Mouse (Mus musculus) liver, postnatal 0 days (tissue): ENCODE data around the gene Prkd2. TPM values are rescaled to one million over a fixed set of nuclear protein-coding genes. Genes with fewer than 3 reads are reported as not detected.

Source experiments
- ATAC-seq: fragments of 200-750 bp; cut with Nextera tagmentation; 2 replicates; pipeline ENCODE4 v1.8.0; 2017; ENCODE audit warnings: mild to moderate bottlenecking, moderate library complexity
- DNase-seq: peaks from one replicate; pipeline ENCODE4 v3.0.0-alpha.2; 2016
- H3K27ac ChIP-seq: fragments of 300-500 bp; sonication (generic); 2 replicates; pipeline ENCODE4 v1.5.1; 2014; ENCODE audit warnings: antibody characterized with exemption, moderate library complexity, mild to moderate bottlenecking, low read depth
- H3K27me3 ChIP-seq: fragments of 300-500 bp; sonication (generic); 2 replicates; pipeline ENCODE4 v1.6.1; 2014; ENCODE audit warnings: low read length, control low read depth, mixed read lengths; ENCODE audit not compliant: insufficient read depth
- H3K36me3 ChIP-seq: fragments of 300-500 bp; sonication (generic); replicated peaks from 2 replicates; pipeline ENCODE4 v1.6.1; 2014; ENCODE audit warnings: mild to moderate bottlenecking, control low read depth, low read length, moderate library complexity, mixed read lengths; ENCODE audit not compliant: insufficient read depth
- H3K4me1 ChIP-seq: fragments of 300-500 bp; sonication (generic); 2 replicates; pipeline ENCODE4 v1.6.1; 2014; ENCODE audit warnings: antibody characterized with exemption, mild to moderate bottlenecking, control low read depth; ENCODE audit not compliant: insufficient read depth
- H3K4me2 ChIP-seq: fragments of 300-500 bp; sonication (generic); 2 replicates; pipeline ENCODE4 v1.6.1; 2014; ENCODE audit warnings: low read depth, mild to moderate bottlenecking, low read length, moderate library complexity, mixed read lengths
- H3K4me3 ChIP-seq: fragments of 300-500 bp; sonication (generic); 2 replicates; pipeline ENCODE4 v1.5.1; 2014; ENCODE audit warnings: low read depth, low read length
- H3K9ac ChIP-seq: fragments of 300-500 bp; sonication (generic); replicated peaks from 2 replicates; pipeline ENCODE4 v1.6.1; 2014; ENCODE audit warnings: mild to moderate bottlenecking, moderate library complexity
- H3K9me3 ChIP-seq: fragments of 300-500 bp; sonication (generic); 2 replicates; pipeline ENCODE4 v1.6.1; 2016; ENCODE audit warnings: mild to moderate bottlenecking, control low read depth, low read length, mixed read lengths
- CTCF ChIP-seq: sonication (generic); IDR thresholded peaks from 2 replicates; pipeline ENCODE4 v1.5.1; 2016; ENCODE audit warnings: antibody characterized with exemption, low read depth
- EP300 ChIP-seq: IDR thresholded peaks from 2 replicates; pipeline ENCODE4 v1.6.1; 2016; ENCODE audit warnings: antibody characterized with exemption, low read depth, mild to moderate bottlenecking
- WGBS: fragments of 180-500 bp; shearing (Covaris S2); extraction: QIAGEN DNeasy Blood & Tissue Kit; methylation state at CpG from one replicate; pipeline ENCODE4 v1.1.7; 2014; ENCODE audit not compliant: insufficient replicate concordance; 5-methylcytosine and 5-hydroxymethylcytosine counted together
- polyA plus RNA-seq: library from polyadenylated mRNA; unstranded; fragments of >200 nt; fragmentation: Nextera tagmentation; extraction: Ambion mirVana; gene quantifications from 2 replicates; pipeline ENCODE4 v1.2.1, GENCODE M21; 2015

Prkd2 gene
- polyA plus RNA-seq, 1 experiment from 2014 or later, result 5.0 TPM

GRCm38 (mm10) chr7:16877717-16878116 is 35.0 kb downstream of the Prkd2 start:
- H3K27me3 ChIP-seq, result peaks cover 19% of the 10 kb centered on the region
- peaks cover 17% of the 10 kb centered on the region for H3K4me1 ChIP-seq
- H3K36me3 ChIP-seq, result no peaks in the 10 kb centered on the region
- no peak overlapping the region for H3K9ac ChIP-seq
- H3K9me3 ChIP-seq, result no peaks in the 10 kb centered on the region
- ATAC-seq (no peak), DNase-seq (no peak)
- WGBS, result 75% methylated on average over 3 of the region's 3 CpGs
- H3K4me3 ChIP-seq, result no peak overlapping the region
- no peak overlapping the region for H3K27ac ChIP-seq
- no peak overlapping the region for H3K4me2 ChIP-seq
- TF ChIP-seq CTCF (no peak), EP300 (no peak)

GRCm38 (mm10) chr7:16879796-16880547 is 37.3 kb downstream of the Prkd2 start:
- ATAC-seq (no peak), DNase-seq (no peak)
- 42% methylated on average over 9 of the region's 9 CpGs for WGBS
- TF ChIP-seq CTCF (no peak), EP300 (no peak)
- Histone ChIP-seq H3K4me2 (no peak overlapping the region), H3K27ac (no peak overlapping the region), H3K36me3 (no peaks in the 10 kb centered on the region), H3K27me3 (peaks cover 29% of the 10 kb centered on the region), H3K4me3 (no peak overlapping the region), H3K9me3 (no peaks in the 10 kb centered on the region), H3K9ac (no peak overlapping the region), H3K4me1 (peaks cover 12% of the 10 kb centered on the region)

GRCm38 (mm10) chr7:16880615-16881014 is 37.9 kb downstream of the Prkd2 start:
- Histone ChIP-seq H3K27ac (no peak overlapping the region), H3K4me2 (no peak overlapping the region), H3K27me3 (peaks cover 30% of the 10 kb centered on the region), H3K36me3 (no peaks in the 10 kb centered on the region), H3K9me3 (peaks cover 3% of the 10 kb centered on the region), H3K4me1 (peaks cover 7% of the 10 kb centered on the region), H3K4me3 (no peak overlapping the region), H3K9ac (no peak overlapping the region)
- WGBS, result 30% methylated on average over 5 of the region's 5 CpGs
- no peak for TF ChIP-seq EP300
- TF ChIP-seq CTCF, result no peak
- DNase-seq (no peak), ATAC-seq (no peak)

GRCm38 (mm10) chr7:16883162-16883561 is 40.5 kb downstream of the Prkd2 start:
- no peak for TF ChIP-seq EP300
- no peak for TF ChIP-seq CTCF
- Histone ChIP-seq H3K4me2 (no peak overlapping the region), H3K36me3 (no peaks in the 10 kb centered on the region), H3K4me1 (no peaks in the 10 kb centered on the region), H3K9me3 (peaks cover 11% of the 10 kb centered on the region), H3K9ac (no peak overlapping the region), H3K4me3 (no peak overlapping the region), H3K27ac (no peak overlapping the region), H3K27me3 (peaks cover 35% of the 10 kb centered on the region)
- WGBS, result 78% methylated on average over 6 of the region's 6 CpGs
- DNase-seq (no peak), ATAC-seq (no peak)

GRCm38 (mm10) chr7:16884334-16884733 is 41.6 kb downstream of the Prkd2 start:
- no peaks in the 10 kb centered on the region for H3K4me1 ChIP-seq
- H3K27ac ChIP-seq, result no peak overlapping the region
- no peak overlapping the region for H3K4me2 ChIP-seq
- no peak overlapping the region for H3K9ac ChIP-seq
- peaks cover 11% of the 10 kb centered on the region for H3K9me3 ChIP-seq
- 66% methylated on average over 4 of the region's 4 CpGs for WGBS
- H3K4me3 ChIP-seq, result no peak overlapping the region
- ATAC-seq (no peak), DNase-seq (no peak)
- TF ChIP-seq EP300 (no peak), CTCF (no peak)
- peaks cover 35% of the 10 kb centered on the region for H3K27me3 ChIP-seq
- no peaks in the 10 kb centered on the region for H3K36me3 ChIP-seq

GRCm38 (mm10) chr7:16885271-16885776 is 42.6 kb downstream of the Prkd2 start:
- Histone ChIP-seq H3K4me2 (peak overlapping the region; percentile 49), H3K9me3 (peaks cover 11% of the 10 kb centered on the region), H3K4me1 (no peaks in the 10 kb centered on the region), H3K36me3 (no peaks in the 10 kb centered on the region), H3K4me3 (peak overlapping the region; percentile 29), H3K9ac (no peak overlapping the region), H3K27ac (no peak overlapping the region), H3K27me3 (peaks cover 37% of the 10 kb centered on the region)
- DNase-seq (no peak), ATAC-seq (peak; percentile 29)
- 14% methylated on average over 54 of the region's 95 CpGs for WGBS
- TF ChIP-seq EP300, result no peak
- no peak for TF ChIP-seq CTCF
